Mouse (Mus musculus) kidney, embryonic 14.5 days (tissue): Measurements from ENCODE around the gene Cfap77. TPM values are rescaled to one million over a fixed set of nuclear protein-coding genes. Genes with fewer than 3 reads are reported as not detected.
A peak's percentile ranks its signal among the peaks of the same experiment; 100 is the strongest.

Experiments used
- ATAC-seq: fragments of 200-750 bp; cut with Nextera tagmentation; 2 replicates; pipeline ENCODE4 v1.8.0; 2017; ENCODE audit warnings: moderate number of reproducible peaks, mild to moderate bottlenecking, moderate TSS enrichment, moderate library complexity; ENCODE audit not compliant: low FRiP score, low TSS enrichment
- H3K27ac ChIP-seq: fragments of 300-500 bp; sonication (generic); 2 replicates; pipeline ENCODE4 v1.5.1; 2014; ENCODE audit warnings: low read depth, mild to moderate bottlenecking, low read length, moderate library complexity, mixed read lengths
- H3K27me3 ChIP-seq: fragments of 300-500 bp; sonication (generic); 2 replicates; pipeline ENCODE4 v1.6.1; 2014; ENCODE audit warnings: mild to moderate bottlenecking, low read length; ENCODE audit not compliant: control insufficient read depth, insufficient read depth
- H3K36me3 ChIP-seq: fragments of 300-500 bp; sonication (generic); 2 replicates; pipeline ENCODE4 v1.6.1; 2014; ENCODE audit warnings: low read length, mixed read lengths; ENCODE audit not compliant: control insufficient read depth, insufficient read depth
- H3K4me1 ChIP-seq: fragments of 300-500 bp; sonication (generic); 2 replicates; pipeline ENCODE4 v1.6.1; 2014; ENCODE audit warnings: low read length, mixed read lengths; ENCODE audit not compliant: control insufficient read depth, insufficient read depth
- H3K4me2 ChIP-seq: fragments of 300-500 bp; sonication (generic); replicated peaks from 2 replicates; pipeline ENCODE4 v1.6.1; 2014; ENCODE audit warnings: low read depth, mild to moderate bottlenecking, low read length
- H3K4me3 ChIP-seq: fragments of 300-500 bp; sonication (generic); 2 replicates; pipeline ENCODE4 v1.5.1; 2014; ENCODE audit warnings: mild to moderate bottlenecking, low read length
- H3K9ac ChIP-seq: fragments of 300-500 bp; sonication (generic); 2 replicates; pipeline ENCODE4 v1.6.1; 2014; ENCODE audit warnings: low read depth, mild to moderate bottlenecking, low read length, moderate library complexity
- H3K9me3 ChIP-seq: fragments of 300-500 bp; sonication (generic); 2 replicates; pipeline ENCODE4 v1.6.1; 2016; ENCODE audit warnings: low read length; ENCODE audit not compliant: control insufficient read depth
- WGBS: fragments of 180-500 bp; shearing (Covaris S2); extraction: QIAGEN DNeasy Blood & Tissue Kit; methylation state at CpG from one replicate; pipeline ENCODE4 v1.1.7; 2014; 5-methylcytosine and 5-hydroxymethylcytosine counted together
- polyA plus RNA-seq: library from polyadenylated mRNA; unstranded; fragments of >200 nt; fragmentation: Nextera tagmentation; extraction: Ambion mirVana; gene quantifications from 2 replicates; pipeline ENCODE4 v1.2.1, GENCODE M21; 2014

Cfap77 gene
- polyA plus RNA-seq, 1 experiment from 2014 or later: 0.51 TPM

DNA sequence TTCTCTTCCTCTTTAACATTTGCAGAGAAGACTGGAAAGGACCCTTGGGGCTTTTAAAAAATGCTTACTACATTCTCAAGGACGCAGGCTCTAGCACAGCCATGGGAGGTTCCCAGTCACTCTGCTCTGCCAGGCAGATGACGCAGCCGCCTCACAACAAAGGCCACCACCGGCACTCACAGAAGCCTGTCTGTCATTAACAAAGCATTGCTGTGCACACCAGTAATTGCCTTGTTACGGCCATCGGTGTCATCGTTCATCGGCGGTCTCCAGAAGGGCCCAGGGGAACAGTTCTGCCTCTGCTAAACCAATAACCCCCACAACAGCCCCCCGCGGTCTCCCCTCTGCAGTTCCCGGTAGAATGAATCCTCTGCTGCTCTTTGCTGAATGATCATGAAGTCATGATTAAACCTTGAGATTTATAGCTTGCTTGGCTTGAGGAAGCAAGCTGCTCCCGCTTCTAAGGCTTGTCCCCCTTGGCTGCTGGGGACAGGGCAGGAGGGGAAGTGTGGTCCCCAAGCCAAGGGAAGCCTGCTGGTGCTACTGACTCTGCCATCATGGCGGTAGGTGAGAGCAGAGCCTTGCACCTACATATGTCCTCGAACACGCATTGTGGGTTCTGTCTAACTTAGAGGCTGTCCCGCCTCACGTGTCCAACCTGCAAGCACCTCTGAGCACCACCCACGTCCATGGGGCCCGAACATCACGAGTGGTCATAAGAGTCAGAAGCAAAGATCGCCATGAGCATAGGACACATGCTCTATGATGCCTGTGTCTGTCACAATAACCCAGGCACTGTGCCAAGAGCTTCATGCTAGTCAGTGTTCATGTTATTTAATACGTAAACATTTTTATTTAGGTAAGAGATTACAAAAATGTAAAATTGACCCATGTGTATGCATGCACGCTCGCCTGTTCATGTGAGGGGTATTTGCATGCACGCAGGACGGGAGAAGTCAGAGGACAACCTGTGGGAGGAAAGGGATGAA, 38.0 kb downstream of the Cfap77 start:
- Histone ChIP-seq H3K9ac (no peak overlapping the region), H3K36me3 (no peaks in the 10 kb centered on the region), H3K4me1 (no peaks in the 10 kb centered on the region), H3K9me3 (no peaks in the 10 kb centered on the region), H3K27ac (no peak overlapping the region), H3K4me2 (0 out of 2 replicates have a peak overlapping the region, but pooled peaks have one; percentile 6), H3K4me3 (no peak overlapping the region), H3K27me3 (peaks cover 11% of the 10 kb centered on the region)
- 38% methylated on average over 27 of the region's 27 CpGs for WGBS
- no peak for ATAC-seq

- 83% methylated on average over 5 of the region's 5 CpGs for WGBS
- Histone ChIP-seq H3K36me3 (no peaks in the 10 kb centered on the region), H3K9ac (no peak overlapping the region), H3K4me3 (no peak overlapping the region), H3K4me1 (no peaks in the 10 kb centered on the region), H3K27ac (no peak overlapping the region), H3K9me3 (no peaks in the 10 kb centered on the region), H3K4me2 (no peak overlapping the region), H3K27me3 (peaks cover 22% of the 10 kb centered on the region)
- no peak for ATAC-seq
These were observed 42.3 kb downstream of the Cfap77 start for GRCm38 (mm10) chr2:29012523-29012922.

DNA sequence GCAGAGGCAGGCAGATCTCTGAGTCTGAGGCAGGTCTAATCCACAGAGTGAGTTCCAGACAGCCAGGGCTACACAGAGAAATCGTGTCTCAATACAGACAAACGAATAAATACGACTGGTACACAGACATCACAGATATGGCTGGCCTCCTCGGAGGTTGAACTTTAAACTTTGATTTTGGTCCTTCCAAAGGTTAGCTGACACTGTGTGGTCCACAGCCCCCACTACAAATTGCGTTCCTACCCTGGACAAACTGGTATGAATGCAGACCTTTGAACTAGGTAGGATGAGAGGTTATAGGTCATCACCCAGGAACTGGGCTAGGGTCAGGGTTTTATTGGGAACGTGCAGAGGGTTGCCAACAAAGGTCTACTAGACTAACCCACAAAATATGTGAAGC, 47.2 kb downstream of the Cfap77 start:
- no peak overlapping the region for H3K27ac ChIP-seq
- no peak for ATAC-seq
- no peaks in the 10 kb centered on the region for H3K36me3 ChIP-seq
- H3K9ac ChIP-seq: no peak overlapping the region
- H3K27me3 ChIP-seq: peaks cover 26% of the 10 kb centered on the region
- H3K4me2 ChIP-seq: no peak overlapping the region
- no peaks in the 10 kb centered on the region for H3K4me1 ChIP-seq
- WGBS: 77% methylated on average over 6 of the region's 6 CpGs
- no peaks in the 10 kb centered on the region for H3K9me3 ChIP-seq
- H3K4me3 ChIP-seq: no peak overlapping the region

- no peak overlapping the region for H3K4me3 ChIP-seq
- no peak overlapping the region for H3K4me2 ChIP-seq
- H3K27ac ChIP-seq: no peak overlapping the region
- 69% methylated on average over 13 of the region's 13 CpGs for WGBS
- no peak for ATAC-seq
- peaks cover 26% of the 10 kb centered on the region for H3K27me3 ChIP-seq
- H3K36me3 ChIP-seq: no peaks in the 10 kb centered on the region
- H3K4me1 ChIP-seq: no peaks in the 10 kb centered on the region
- H3K9me3 ChIP-seq: no peaks in the 10 kb centered on the region
- H3K9ac ChIP-seq: no peak overlapping the region
These were observed 48.3 kb downstream of the Cfap77 start for GRCm38 (mm10) chr2:29006455-29007034.

DNA sequence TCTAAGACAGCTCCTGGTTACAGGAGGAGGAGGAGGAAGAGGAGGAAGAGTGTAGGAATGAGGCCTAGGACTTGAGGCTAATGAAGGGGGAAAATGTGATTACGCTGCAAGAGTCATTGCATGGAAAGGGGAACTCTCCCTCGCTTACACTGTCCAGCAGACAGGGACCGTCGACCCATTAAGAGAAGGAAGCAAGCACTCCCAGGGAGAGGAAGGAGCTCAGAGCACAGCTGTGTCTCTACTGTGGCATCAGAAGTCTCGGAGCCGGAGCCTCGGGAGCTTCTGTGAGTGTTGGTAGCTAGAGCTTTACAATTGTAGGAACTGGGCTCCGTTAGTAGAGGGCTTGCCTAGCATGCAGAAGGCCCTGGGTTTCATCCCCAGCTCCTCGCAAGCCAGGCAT, 50.8 kb downstream of the Cfap77 start:
- WGBS: 59% methylated on average over 9 of the region's 9 CpGs
- H3K9ac ChIP-seq: no peak overlapping the region
- H3K4me3 ChIP-seq: no peak overlapping the region
- H3K27ac ChIP-seq: no peak overlapping the region
- H3K4me1 ChIP-seq: no peaks in the 10 kb centered on the region
- H3K27me3 ChIP-seq: peaks cover 16% of the 10 kb centered on the region
- no peaks in the 10 kb centered on the region for H3K36me3 ChIP-seq
- H3K9me3 ChIP-seq: no peaks in the 10 kb centered on the region
- no peak overlapping the region for H3K4me2 ChIP-seq
- ATAC-seq: no peak

GRCm38 (mm10) chr2:28998246-28998645, 56.6 kb downstream of the Cfap77 start:
- Histone ChIP-seq H3K4me2 (no peak overlapping the region), H3K4me3 (no peak overlapping the region), H3K27me3 (peaks cover 2% of the 10 kb centered on the region; the same call in 1 of the 2 replicates), H3K9me3 (no peaks in the 10 kb centered on the region; the same call in 1 of the 2 replicates), H3K27ac (no peak overlapping the region), H3K4me1 (no peaks in the 10 kb centered on the region), H3K36me3 (no peaks in the 10 kb centered on the region), H3K9ac (no peak overlapping the region)
- ATAC-seq: no peak
- 78% methylated on average over 5 of the region's 5 CpGs for WGBS

GRCm38 (mm10) chr2:28997161-28997834, 57.6 kb downstream of the Cfap77 start:
- H3K27ac ChIP-seq: no peak overlapping the region
- H3K9ac ChIP-seq: no peak overlapping the region
- no peaks in the 10 kb centered on the region; the same call in 1 of the 2 replicates for H3K9me3 ChIP-seq
- H3K4me2 ChIP-seq: no peak overlapping the region
- 63% methylated on average over 14 of the region's 14 CpGs for WGBS
- H3K27me3 ChIP-seq: no peaks in the 10 kb centered on the region
- H3K36me3 ChIP-seq: no peaks in the 10 kb centered on the region
- no peaks in the 10 kb centered on the region for H3K4me1 ChIP-seq
- no peak overlapping the region for H3K4me3 ChIP-seq
- ATAC-seq: no peak

DNA sequence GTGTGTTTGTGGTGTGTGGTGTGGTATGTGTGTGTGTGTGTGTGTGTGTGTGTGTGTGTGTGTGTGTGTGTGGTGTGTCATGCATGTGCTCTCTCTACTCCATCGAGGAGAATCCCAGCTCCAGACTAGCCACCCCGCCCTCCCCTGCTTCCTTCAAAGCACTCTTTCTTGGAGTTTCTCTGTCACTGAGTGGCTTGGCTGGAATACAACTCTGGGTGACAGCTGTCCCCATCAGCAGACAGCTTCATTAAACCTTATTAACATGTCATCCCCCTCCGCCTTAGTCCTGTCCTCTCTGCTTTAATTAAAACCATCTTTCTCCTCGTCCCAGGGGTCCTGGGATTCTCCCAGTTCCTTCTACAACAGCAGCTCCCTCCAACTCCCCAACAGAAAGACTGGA, 59.4 kb downstream of the Cfap77 start:
- Histone ChIP-seq H3K9me3 (no peaks in the 10 kb centered on the region; the same call in 1 of the 2 replicates), H3K9ac (no peak overlapping the region)
- 76% methylated on average over 4 of the region's 4 CpGs for WGBS

More for the DNA sequence above, 59.4 kb downstream of the Cfap77 start:
- H3K4me1 ChIP-seq: no peaks in the 10 kb centered on the region
- no peak for ATAC-seq
- no peak overlapping the region for H3K27ac ChIP-seq
- no peak overlapping the region for H3K4me3 ChIP-seq
- no peak overlapping the region for H3K4me2 ChIP-seq
- no peaks in the 10 kb centered on the region for H3K27me3 ChIP-seq
- H3K36me3 ChIP-seq: no peaks in the 10 kb centered on the region
